Mouse (Mus musculus) T-helper 1 cell (primary cell): ENCODE data around the gene Fsip1.

Experiments used
- in situ Hi-C: fragments of 300-600 bp; cut with MboI, MseI; formaldehyde crosslinking; loops from one replicate; pipeline ENCODE4 v1.15.1; 2025; ENCODE audit warnings: high pct_unique_total_duplicates

Gene Fsip1

GRCm38 (mm10) chr2:118257094-118257493 is 328 bp upstream of the Fsip1 start:
- in situ Hi-C loops: loop anchor here (5.0 to 10.0 kb wide), 2 partner anchors 355 to 978 kb away; partner anchors contain the start of gene Spint1

GRCm38 (mm10) chr2:118254516-118254915 is 2.2 kb downstream of the Fsip1 start:
- in situ Hi-C loops: loop anchor here (10.0 kb wide), 1 partner anchor 980 kb away; the partner anchor contains the start of gene Spint1

- in situ Hi-C loops: no loop called here
Measured at GRCm38 (mm10) chr2:118248966-118249365, 7.8 kb downstream of the Fsip1 start.

GRCm38 (mm10) chr2:118248016-118248415 is 8.8 kb downstream of the Fsip1 start:
- in situ Hi-C loops: no loop called here

- in situ Hi-C loops: no loop called here
Measured at GRCm38 (mm10) chr2:118245914-118246313, 10.9 kb downstream of the Fsip1 start.

GRCm38 (mm10) chr2:118236196-118236595 is 20.6 kb downstream of the Fsip1 start:
- in situ Hi-C loops: no loop called here

GRCm38 (mm10) chr2:118235614-118236013 is 21.2 kb downstream of the Fsip1 start:
- in situ Hi-C loops: no loop called here

GRCm38 (mm10) chr2:118230544-118230943 is 26.2 kb downstream of the Fsip1 start:
- in situ Hi-C loops: no loop called here

- in situ Hi-C loops: no loop called here
Measured at GRCm38 (mm10) chr2:118228486-118229079, 28.2 kb downstream of the Fsip1 start.

- in situ Hi-C loops: no loop called here
Measured at GRCm38 (mm10) chr2:118225316-118226041, 31.3 kb downstream of the Fsip1 start.

GRCm38 (mm10) chr2:118217993-118218595 is 38.7 kb downstream of the Fsip1 start:
- in situ Hi-C loops: no loop called here

GRCm38 (mm10) chr2:118209712-118210111 is 47.1 kb downstream of the Fsip1 start:
- in situ Hi-C loops: no loop called here

- in situ Hi-C loops: no loop called here
Measured at GRCm38 (mm10) chr2:118208651-118209050, 48.1 kb downstream of the Fsip1 start.

- in situ Hi-C loops: no loop called here
Measured at GRCm38 (mm10) chr2:118205991-118206585, 50.7 kb downstream of the Fsip1 start.

GRCm38 (mm10) chr2:118204646-118205045 is 52.1 kb downstream of the Fsip1 start:
- in situ Hi-C loops: no loop called here

GRCm38 (mm10) chr2:118203739-118204461 is 52.9 kb downstream of the Fsip1 start:
- in situ Hi-C loops: no loop called here

GRCm38 (mm10) chr2:118202934-118203333 is 53.8 kb downstream of the Fsip1 start:
- in situ Hi-C loops: no loop called here

GRCm38 (mm10) chr2:118201983-118202382 is 54.8 kb downstream of the Fsip1 start:
- in situ Hi-C loops: no loop called here

- in situ Hi-C loops: loop anchor here (5.0 kb wide), 1 partner anchor 42 kb away; no protein-coding TSS in a partner anchor
Measured at GRCm38 (mm10) chr2:118199867-118200266, 56.9 kb downstream of the Fsip1 start.

GRCm38 (mm10) chr2:118196966-118197365 is 59.8 kb downstream of the Fsip1 start:
- in situ Hi-C loops: loop anchor here (5.0 kb wide), 1 partner anchor 45 kb away; no protein-coding TSS in a partner anchor

GRCm38 (mm10) chr2:118182136-118182535 is 74.6 kb downstream of the Fsip1 start:
- in situ Hi-C loops: no loop called here
